Mouse (Mus musculus) B cell, adult 2 months (primary cell): ENCODE results near the gene Kcnb1.

ENCODE experiments used
- DNase-seq, 2 experiments: peaks; one replicate each; pipeline ENCODE4 v3.0.0; 2022

Gene Kcnb1

GRCm38 (mm10) chr2:167203505-167204166 is 13.7 kb upstream of the Kcnb1 start:
- peak; percentile 42 to 44 for DNase-seq

- no peak for DNase-seq
Measured at GRCm38 (mm10) chr2:167201463-167202291, 11.7 kb upstream of the Kcnb1 start.

- DNase-seq, result no peak
Measured at GRCm38 (mm10) chr2:167198660-167199427, 8.9 kb upstream of the Kcnb1 start.

- no peak for DNase-seq
Measured at GRCm38 (mm10) chr2:167193361-167193760, 3.4 kb upstream of the Kcnb1 start.

- peak; percentile 42 to 51 for DNase-seq
Measured at GRCm38 (mm10) chr2:167189291-167190075, 472 bp downstream of the Kcnb1 start.

- DNase-seq, result peak; percentile 77 to 79
Measured at GRCm38 (mm10) chr2:167188315-167189207, 1.4 kb downstream of the Kcnb1 start.

- DNase-seq, result no peak
Measured at GRCm38 (mm10) chr2:167187119-167187518, 2.8 kb downstream of the Kcnb1 start.

- no peak for DNase-seq
Measured at GRCm38 (mm10) chr2:167186544-167186943, 3.4 kb downstream of the Kcnb1 start.

GRCm38 (mm10) chr2:167186003-167186402 is 4.0 kb downstream of the Kcnb1 start:
- DNase-seq, result no peak

- DNase-seq, result no peak
Measured at GRCm38 (mm10) chr2:167185432-167185831, 4.5 kb downstream of the Kcnb1 start.

GRCm38 (mm10) chr2:167181662-167182389 is 8.1 kb downstream of the Kcnb1 start:
- no peak for DNase-seq

GRCm38 (mm10) chr2:167181096-167181495 is 8.9 kb downstream of the Kcnb1 start:
- no peak for DNase-seq

GRCm38 (mm10) chr2:167179301-167179700 is 10.7 kb downstream of the Kcnb1 start:
- DNase-seq, result peak; percentile 49 to 61

- DNase-seq, result no peak
Measured at GRCm38 (mm10) chr2:167177231-167177641, 12.7 kb downstream of the Kcnb1 start.

GRCm38 (mm10) chr2:167175284-167175683 is 14.7 kb downstream of the Kcnb1 start:
- DNase-seq, result no peak

- no peak for DNase-seq
Measured at GRCm38 (mm10) chr2:167173051-167173875, 16.7 kb downstream of the Kcnb1 start.

GRCm38 (mm10) chr2:167167515-167168212 is 22.3 kb downstream of the Kcnb1 start:
- peak; percentile 38 to 45 for DNase-seq

GRCm38 (mm10) chr2:167163600-167163999 is 26.4 kb downstream of the Kcnb1 start:
- no peak for DNase-seq

GRCm38 (mm10) chr2:167163134-167163533 is 26.8 kb downstream of the Kcnb1 start:
- DNase-seq, result no peak
